Mouse (Mus musculus): ENCODE measurements around the gene Mbd3. TPM values are rescaled to one million over a fixed set of nuclear protein-coding genes. Genes with fewer than 3 reads are reported as not detected.
A peak's percentile ranks its signal among the peaks of the same experiment; 100 is the strongest.

Gene Mbd3
- polyA plus RNA-seq, 1 experiment: 81.3 TPM

GRCm38 (mm10) chr10:80368392-80368791 lies 31.0 kb downstream of the Mbd3 start:
- H3K27ac ChIP-seq (ENCODE audit: insufficient read depth, low read length): no peak overlapping the region
- no peak overlapping the region for H3K9ac ChIP-seq (ENCODE audit: low read depth, poor library complexity, severe bottlenecking)
- no peak for TF ChIP-seq POLR2A (IDR thresholded peaks at IDR 0.05; ENCODE audit: insufficient read depth, low read length)
- TF ChIP-seq EP300 (IDR thresholded peaks at IDR 0.05; ENCODE audit: insufficient read depth, low read depth, low read length): no peak
- TF ChIP-seq CTCF (IDR thresholded peaks at IDR 0.05; ENCODE audit: low read depth, low read length): no peak
- no peaks in the 10 kb centered on the region for H3K27me3 ChIP-seq (ENCODE audit: control insufficient read depth, insufficient read depth, low read length, poor library complexity, severe bottlenecking)
- no peaks in the 10 kb centered on the region for H3K9me3 ChIP-seq (replicated peaks; ENCODE audit: control insufficient read depth, insufficient read depth, low read length, poor library complexity, severe bottlenecking)
- no peaks in the 10 kb centered on the region for H3K36me3 ChIP-seq (ENCODE audit: control insufficient read depth, insufficient read depth, low read length, poor library complexity, severe bottlenecking)
- H3K4me1 ChIP-seq (ENCODE audit: control insufficient read depth, insufficient read depth, low read length): peaks cover 7% of the 10 kb centered on the region
- H3K4me3 ChIP-seq (ENCODE audit: low read depth, low read length): no peak overlapping the region

GRCm38 (mm10) chr10:80367954-80368353 lies 31.4 kb downstream of the Mbd3 start:
- H3K4me1 ChIP-seq (ENCODE audit: control insufficient read depth, insufficient read depth, low read length): peaks cover 7% of the 10 kb centered on the region
- H3K9ac ChIP-seq (ENCODE audit: low read depth, poor library complexity, severe bottlenecking): no peak overlapping the region
- no peaks in the 10 kb centered on the region for H3K36me3 ChIP-seq (ENCODE audit: control insufficient read depth, insufficient read depth, low read length, poor library complexity, severe bottlenecking)
- no peak overlapping the region for H3K27ac ChIP-seq (ENCODE audit: insufficient read depth, low read length)
- no peaks in the 10 kb centered on the region for H3K27me3 ChIP-seq (ENCODE audit: control insufficient read depth, insufficient read depth, low read length, poor library complexity, severe bottlenecking)
- H3K9me3 ChIP-seq (replicated peaks; ENCODE audit: control insufficient read depth, insufficient read depth, low read length, poor library complexity, severe bottlenecking): no peaks in the 10 kb centered on the region
- H3K4me3 ChIP-seq (ENCODE audit: low read depth, low read length): no peak overlapping the region
- TF ChIP-seq EP300 (IDR thresholded peaks at IDR 0.05; ENCODE audit: insufficient read depth, low read depth, low read length): no peak
- TF ChIP-seq CTCF (IDR thresholded peaks at IDR 0.05; ENCODE audit: low read depth, low read length): no peak
- TF ChIP-seq POLR2A (IDR thresholded peaks at IDR 0.05; ENCODE audit: insufficient read depth, low read length): no peak

GRCm38 (mm10) chr10:80365736-80366135 lies 33.6 kb downstream of the Mbd3 start:
- H3K9me3 ChIP-seq (replicated peaks; ENCODE audit: control insufficient read depth, insufficient read depth, low read length, poor library complexity, severe bottlenecking): no peaks in the 10 kb centered on the region
- no peak overlapping the region for H3K27ac ChIP-seq (ENCODE audit: insufficient read depth, low read length)
- no peaks in the 10 kb centered on the region for H3K36me3 ChIP-seq (ENCODE audit: control insufficient read depth, insufficient read depth, low read length, poor library complexity, severe bottlenecking)
- no peak overlapping the region for H3K4me3 ChIP-seq (ENCODE audit: low read depth, low read length)
- peaks cover 3% of the 10 kb centered on the region for H3K4me1 ChIP-seq (ENCODE audit: control insufficient read depth, insufficient read depth, low read length)
- no peaks in the 10 kb centered on the region for H3K27me3 ChIP-seq (ENCODE audit: control insufficient read depth, insufficient read depth, low read length, poor library complexity, severe bottlenecking)
- TF ChIP-seq EP300 (IDR thresholded peaks at IDR 0.05; ENCODE audit: insufficient read depth, low read depth, low read length): no peak
- no peak for TF ChIP-seq POLR2A (IDR thresholded peaks at IDR 0.05; ENCODE audit: insufficient read depth, low read length)
- no peak for TF ChIP-seq CTCF (IDR thresholded peaks at IDR 0.05; ENCODE audit: low read depth, low read length)
- H3K9ac ChIP-seq (ENCODE audit: low read depth, poor library complexity, severe bottlenecking): no peak overlapping the region

GRCm38 (mm10) chr10:80363734-80364133 lies 35.6 kb downstream of the Mbd3 start:
- Histone ChIP-seq H3K27me3 (ENCODE audit: control insufficient read depth, insufficient read depth, low read length, poor library complexity, severe bottlenecking) (no peaks in the 10 kb centered on the region), H3K27ac (ENCODE audit: insufficient read depth, low read length) (no peak overlapping the region), H3K4me1 (ENCODE audit: control insufficient read depth, insufficient read depth, low read length) (peaks cover 3% of the 10 kb centered on the region), H3K9ac (ENCODE audit: low read depth, poor library complexity, severe bottlenecking) (no peak overlapping the region), H3K4me3 (ENCODE audit: low read depth, low read length) (no peak overlapping the region), H3K36me3 (ENCODE audit: control insufficient read depth, insufficient read depth, low read length, poor library complexity, severe bottlenecking) (no peaks in the 10 kb centered on the region), H3K9me3 (replicated peaks; ENCODE audit: control insufficient read depth, insufficient read depth, low read length, poor library complexity, severe bottlenecking) (no peaks in the 10 kb centered on the region)
- TF ChIP-seq POLR2A (IDR thresholded peaks at IDR 0.05; ENCODE audit: insufficient read depth, low read length) (no peak), EP300 (IDR thresholded peaks at IDR 0.05; ENCODE audit: insufficient read depth, low read depth, low read length) (no peak), CTCF (IDR thresholded peaks at IDR 0.05; ENCODE audit: low read depth, low read length) (no peak)

GRCm38 (mm10) chr10:80357994-80358639 lies 41.2 kb downstream of the Mbd3 start:
- TF ChIP-seq EP300 (IDR thresholded peaks at IDR 0.05; ENCODE audit: insufficient read depth, low read depth, low read length) (no peak), POLR2A (IDR thresholded peaks at IDR 0.05; ENCODE audit: insufficient read depth, low read length) (no peak), CTCF (IDR thresholded peaks at IDR 0.05; ENCODE audit: low read depth, low read length) (no peak)
- Histone ChIP-seq H3K9ac (ENCODE audit: low read depth, poor library complexity, severe bottlenecking) (peak overlapping the region; percentile 6; the same call in 1 of the 2 replicates), H3K27ac (ENCODE audit: insufficient read depth, low read length) (no peak overlapping the region), H3K4me3 (ENCODE audit: low read depth, low read length) (peak overlapping the region; percentile 26), H3K27me3 (ENCODE audit: control insufficient read depth, insufficient read depth, low read length, poor library complexity, severe bottlenecking) (no peaks in the 10 kb centered on the region), H3K4me1 (ENCODE audit: control insufficient read depth, insufficient read depth, low read length) (no peaks in the 10 kb centered on the region), H3K36me3 (ENCODE audit: control insufficient read depth, insufficient read depth, low read length, poor library complexity, severe bottlenecking) (no peaks in the 10 kb centered on the region), H3K9me3 (replicated peaks; ENCODE audit: control insufficient read depth, insufficient read depth, low read length, poor library complexity, severe bottlenecking) (no peaks in the 10 kb centered on the region)

- Histone ChIP-seq H3K27me3 (ENCODE audit: control insufficient read depth, insufficient read depth, low read length, poor library complexity, severe bottlenecking) (no peaks in the 10 kb centered on the region), H3K4me3 (ENCODE audit: low read depth, low read length) (no peak overlapping the region), H3K36me3 (ENCODE audit: control insufficient read depth, insufficient read depth, low read length, poor library complexity, severe bottlenecking) (no peaks in the 10 kb centered on the region), H3K9ac (ENCODE audit: low read depth, poor library complexity, severe bottlenecking) (no peak overlapping the region), H3K9me3 (replicated peaks; ENCODE audit: control insufficient read depth, insufficient read depth, low read length, poor library complexity, severe bottlenecking) (no peaks in the 10 kb centered on the region), H3K27ac (ENCODE audit: insufficient read depth, low read length) (no peak overlapping the region), H3K4me1 (ENCODE audit: control insufficient read depth, insufficient read depth, low read length) (no peaks in the 10 kb centered on the region)
- TF ChIP-seq POLR2A (IDR thresholded peaks at IDR 0.05; ENCODE audit: insufficient read depth, low read length) (no peak), EP300 (IDR thresholded peaks at IDR 0.05; ENCODE audit: insufficient read depth, low read depth, low read length) (no peak)
Observed at GRCm38 (mm10) chr10:80357336-80357735, 42.0 kb downstream of the Mbd3 start.

All from ES-Bruce4 (cell line).